Mouse (Mus musculus): ENCODE results near the gene Nsun6. TPM values are rescaled to one million over a fixed set of nuclear protein-coding genes. Genes with fewer than 3 reads are reported as not detected.
A peak's percentile ranks its signal among the peaks of the same experiment; 100 is the strongest.

The Nsun6 gene
- polyA plus RNA-seq, 1 experiment from 2014 or later, result 14.4 TPM

- Histone ChIP-seq H3K4me2 (ENCODE audit: low read length) (no peak overlapping the region), H3K27ac (ENCODE audit: low read depth, low read length) (no peak overlapping the region), H3K27me3 (replicated peaks; ENCODE audit: control insufficient read depth, insufficient read depth, low read length) (no peaks in the 10 kb centered on the region), H3K36me3 (ENCODE audit: control insufficient read depth, insufficient read depth, low read length) (no peaks in the 10 kb centered on the region), H3K9me3 (replicated peaks; ENCODE audit: control insufficient read depth, low read length) (no peaks in the 10 kb centered on the region), H3K4me1 (ENCODE audit: control insufficient read depth, insufficient read depth, low read length) (no peaks in the 10 kb centered on the region), H3K4me3 (ENCODE audit: low read depth, low read length) (no peak overlapping the region), H3K9ac (ENCODE audit: low read length) (no peak overlapping the region)
- WGBS, result 81% methylated on average over 2 of the region's 2 CpGs
- no peak for ATAC-seq
- DNase-seq (ENCODE audit: low spot score), result no peak
Observed at GRCm38 (mm10) chr2:14961493-14961892, 93.4 kb downstream of the Nsun6 start.

- no peak overlapping the region for H3K27ac ChIP-seq (ENCODE audit: low read depth, low read length)
- H3K4me2 ChIP-seq (ENCODE audit: low read length), result no peak overlapping the region
- H3K4me1 ChIP-seq (ENCODE audit: control insufficient read depth, insufficient read depth, low read length), result no peaks in the 10 kb centered on the region
- no peak for DNase-seq (ENCODE audit: low spot score)
- ATAC-seq, result no peak
- H3K27me3 ChIP-seq (replicated peaks; ENCODE audit: control insufficient read depth, insufficient read depth, low read length), result no peaks in the 10 kb centered on the region
- WGBS, result 78% methylated on average over 1 of the region's 1 CpGs
- H3K9ac ChIP-seq (ENCODE audit: low read length), result no peak overlapping the region
- H3K36me3 ChIP-seq (ENCODE audit: control insufficient read depth, insufficient read depth, low read length), result no peaks in the 10 kb centered on the region
- H3K4me3 ChIP-seq (ENCODE audit: low read depth, low read length), result no peak overlapping the region
- no peaks in the 10 kb centered on the region for H3K9me3 ChIP-seq (replicated peaks; ENCODE audit: control insufficient read depth, low read length)
Observed at GRCm38 (mm10) chr2:14960963-14961488, 93.8 kb downstream of the Nsun6 start.

GRCm38 (mm10) chr2:14953090-14953489 is 101.8 kb downstream of the Nsun6 start:
- H3K36me3 ChIP-seq (ENCODE audit: control insufficient read depth, insufficient read depth, low read length), result no peaks in the 10 kb centered on the region
- H3K9ac ChIP-seq (ENCODE audit: low read length), result no peak overlapping the region
- no peaks in the 10 kb centered on the region for H3K27me3 ChIP-seq (replicated peaks; ENCODE audit: control insufficient read depth, insufficient read depth, low read length)
- DNase-seq (ENCODE audit: low spot score) (peak; percentile 4), ATAC-seq (no peak)
- H3K4me3 ChIP-seq (ENCODE audit: low read depth, low read length), result no peak overlapping the region
- no peak overlapping the region for H3K27ac ChIP-seq (ENCODE audit: low read depth, low read length)
- no peak overlapping the region for H3K4me2 ChIP-seq (ENCODE audit: low read length)
- no peaks in the 10 kb centered on the region for H3K9me3 ChIP-seq (replicated peaks; ENCODE audit: control insufficient read depth, low read length)
- no peaks in the 10 kb centered on the region for H3K4me1 ChIP-seq (ENCODE audit: control insufficient read depth, insufficient read depth, low read length)
- 38% methylated on average over 2 of the region's 2 CpGs for WGBS

Other genes with a start within 250 kb of the Nsun6 start
- gene Arl5b, start 5.7 kb downstream of the Nsun6 start, polyA plus RNA-seq (2014; fragmentation: Nextera tagmentation; extraction: Ambion mirVana), result 33.6 and 40.1 TPM in 2 replicates

Measured in forebrain, embryonic 14.5 days (tissue).